Mouse (Mus musculus): ENCODE data around the gene Ap2a1. TPM values are rescaled to one million over a fixed set of nuclear protein-coding genes. Genes with fewer than 3 reads are reported as not detected.

Ap2a1 gene
- 29.4 and 43.1 TPM in 2 replicates for total RNA-seq (2015; ENCODE audit: low replicate concordance)
- 27.5 and 36.0 TPM in 2 replicates for total RNA-seq (2017; ENCODE audit: low replicate concordance)

- ATAC-seq (replicated peaks; ENCODE audit: low FRiP score, poor library complexity, severe bottlenecking) = peak; percentile 88
Measured at GRCm38 (mm10) chr7:44929204-44930151, at the start of gene Ap2a1. Ap2a1 (minus strand) TSS chr7:44929496.

GRCm38 (mm10) chr7:44978300-44978699 is 49.0 kb upstream of the Ap2a1 start:
- no peak for ATAC-seq (replicated peaks; ENCODE audit: low FRiP score, poor library complexity, severe bottlenecking)

- ATAC-seq (replicated peaks; ENCODE audit: low FRiP score, poor library complexity, severe bottlenecking) = peak; percentile 3; the same call in 1 of the 2 replicates
Measured at GRCm38 (mm10) chr7:44975117-44975419, 45.8 kb upstream of the Ap2a1 start.

- peak; percentile 83 for ATAC-seq (replicated peaks; ENCODE audit: low FRiP score, poor library complexity, severe bottlenecking)
Measured at GRCm38 (mm10) chr7:44974383-44975116, 45.3 kb upstream of the Ap2a1 start, which contains the start of gene Cpt1c. Cpt1c (minus strand) TSS chr7:44974851.

GRCm38 (mm10) chr7:44973415-44974130 is 44.3 kb upstream of the Ap2a1 start:
- ATAC-seq (replicated peaks; ENCODE audit: low FRiP score, poor library complexity, severe bottlenecking) = no peak

- no peak for ATAC-seq (replicated peaks; ENCODE audit: low FRiP score, poor library complexity, severe bottlenecking)
Measured at GRCm38 (mm10) chr7:44971142-44971541, 41.8 kb upstream of the Ap2a1 start.

- no peak for ATAC-seq (replicated peaks; ENCODE audit: low FRiP score, poor library complexity, severe bottlenecking)
Measured at GRCm38 (mm10) chr7:44970231-44970691, 41.0 kb upstream of the Ap2a1 start.

GRCm38 (mm10) chr7:44966638-44967037 is 37.3 kb upstream of the Ap2a1 start:
- ATAC-seq (replicated peaks; ENCODE audit: low FRiP score, poor library complexity, severe bottlenecking) = no peak

GRCm38 (mm10) chr7:44965975-44966374 is 36.7 kb upstream of the Ap2a1 start:
- no peak for ATAC-seq (replicated peaks; ENCODE audit: low FRiP score, poor library complexity, severe bottlenecking)

- ATAC-seq (replicated peaks; ENCODE audit: low FRiP score, poor library complexity, severe bottlenecking) = no peak
Measured at GRCm38 (mm10) chr7:44964990-44965389, 35.7 kb upstream of the Ap2a1 start.

GRCm38 (mm10) chr7:44962831-44963230 is 33.5 kb upstream of the Ap2a1 start:
- no peak for ATAC-seq (replicated peaks; ENCODE audit: low FRiP score, poor library complexity, severe bottlenecking)

- ATAC-seq (replicated peaks; ENCODE audit: low FRiP score, poor library complexity, severe bottlenecking) = no peak
Measured at GRCm38 (mm10) chr7:44962337-44962736, 33.0 kb upstream of the Ap2a1 start.

- ATAC-seq (replicated peaks; ENCODE audit: low FRiP score, poor library complexity, severe bottlenecking) = no peak
Measured at GRCm38 (mm10) chr7:44960512-44960910, 31.2 kb upstream of the Ap2a1 start.

GRCm38 (mm10) chr7:44959874-44960511 is 30.7 kb upstream of the Ap2a1 start:
- no peak for ATAC-seq (replicated peaks; ENCODE audit: low FRiP score, poor library complexity, severe bottlenecking)

- ATAC-seq (replicated peaks; ENCODE audit: low FRiP score, poor library complexity, severe bottlenecking) = no peak
Measured at GRCm38 (mm10) chr7:44959281-44959680, 30.0 kb upstream of the Ap2a1 start.

GRCm38 (mm10) chr7:44958208-44958607 is 28.9 kb upstream of the Ap2a1 start:
- ATAC-seq (replicated peaks; ENCODE audit: low FRiP score, poor library complexity, severe bottlenecking) = no peak; the same call in 1 of the 2 replicates

- ATAC-seq (replicated peaks; ENCODE audit: low FRiP score, poor library complexity, severe bottlenecking) = no peak
Measured at GRCm38 (mm10) chr7:44957183-44957835, 28.0 kb upstream of the Ap2a1 start.

GRCm38 (mm10) chr7:44956266-44956665 is 27.0 kb upstream of the Ap2a1 start:
- no peak for ATAC-seq (replicated peaks; ENCODE audit: low FRiP score, poor library complexity, severe bottlenecking)

- no peak for ATAC-seq (replicated peaks; ENCODE audit: low FRiP score, poor library complexity, severe bottlenecking)
Measured at GRCm38 (mm10) chr7:44955628-44956027, 26.3 kb upstream of the Ap2a1 start.
